Mouse (Mus musculus) right cerebral cortex, postnatal 36 days (tissue): Measurements from ENCODE around the gene Cmc1.
A peak's percentile ranks its signal among the peaks of the same experiment; 100 is the strongest.

Source experiments
- DNase-seq, 2 experiments: peaks; one replicate each; pipeline ENCODE4 v3.0.0; 2022; ENCODE audit warnings: low spot score in 2 of 2, mixed read lengths in 1 of 2

Gene Cmc1

DNA sequence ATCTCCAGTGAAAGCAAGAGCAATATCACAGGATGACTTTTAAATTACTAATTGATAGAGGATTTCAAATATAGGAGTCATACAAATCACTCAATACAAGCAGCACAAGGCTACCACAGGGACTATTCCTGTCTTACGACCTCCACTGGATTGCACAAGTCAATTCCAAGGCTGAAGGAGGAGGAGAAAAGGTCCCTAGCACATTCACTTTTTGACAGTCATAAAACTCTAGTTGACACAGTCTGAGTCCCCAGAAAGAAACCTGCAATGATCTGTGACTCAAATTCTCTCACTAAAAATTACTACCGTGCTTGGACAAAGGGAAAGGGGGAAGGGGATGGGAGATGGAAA is 39.6 kb downstream of the Cmc1 start:
- DNase-seq, result no peak

DNA sequence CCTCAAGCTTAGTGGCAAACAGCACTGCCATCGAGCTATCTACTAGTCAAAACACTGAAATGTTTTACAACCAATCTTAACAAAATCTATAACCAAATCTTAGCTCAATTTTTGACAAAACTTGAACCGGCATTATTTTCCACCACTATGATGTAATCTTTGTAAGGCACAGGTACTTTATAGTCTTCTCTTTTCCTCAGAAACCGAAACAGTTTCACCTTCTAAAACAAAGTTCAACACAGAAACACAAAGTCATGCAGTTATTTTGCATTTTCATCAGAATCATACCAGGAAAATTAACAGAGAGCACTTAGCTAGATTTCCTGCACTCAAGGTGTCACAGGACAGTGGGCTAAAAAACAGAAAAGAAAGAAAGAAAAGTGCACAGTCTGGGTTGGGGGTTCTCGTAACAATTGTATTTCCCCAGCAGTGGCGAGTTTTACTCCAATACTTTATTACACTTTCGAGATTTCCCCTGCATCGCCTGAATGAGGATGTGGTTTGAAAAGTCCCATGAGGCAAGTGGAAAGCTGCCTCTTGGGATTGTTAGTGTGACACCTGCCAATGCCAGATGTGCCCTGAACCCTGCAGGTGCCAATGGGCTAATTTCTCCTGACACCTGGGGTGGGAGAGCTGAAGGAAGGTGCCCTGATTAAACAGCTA is 40.1 kb downstream of the Cmc1 start:
- no peak for DNase-seq

DNA sequence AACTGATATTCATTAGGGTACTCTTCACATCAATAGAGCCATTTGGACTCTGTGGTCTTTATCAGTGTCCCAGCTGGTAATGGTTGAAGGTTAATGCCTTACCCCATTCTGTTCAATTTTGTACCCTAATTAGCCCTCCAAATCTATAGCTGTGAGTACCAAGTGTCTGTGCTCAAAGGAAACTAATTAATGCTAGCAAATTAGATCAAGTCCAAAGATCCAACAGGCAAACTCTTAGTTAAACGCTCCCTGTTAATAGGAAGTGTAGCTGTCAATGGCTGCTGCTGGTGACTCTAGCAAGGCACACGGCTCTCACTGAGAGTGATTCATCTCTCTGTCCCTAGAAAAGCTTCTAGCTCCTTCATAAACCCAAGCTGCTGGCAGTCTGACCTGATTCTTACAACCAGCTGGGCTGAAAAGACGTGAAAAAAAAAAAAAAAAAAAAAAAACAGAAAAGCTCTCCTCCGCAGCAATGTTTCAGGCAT is 41.4 kb downstream of the Cmc1 start:
- DNase-seq, result peak in 1 of 2 experiments; percentile 20

DNA sequence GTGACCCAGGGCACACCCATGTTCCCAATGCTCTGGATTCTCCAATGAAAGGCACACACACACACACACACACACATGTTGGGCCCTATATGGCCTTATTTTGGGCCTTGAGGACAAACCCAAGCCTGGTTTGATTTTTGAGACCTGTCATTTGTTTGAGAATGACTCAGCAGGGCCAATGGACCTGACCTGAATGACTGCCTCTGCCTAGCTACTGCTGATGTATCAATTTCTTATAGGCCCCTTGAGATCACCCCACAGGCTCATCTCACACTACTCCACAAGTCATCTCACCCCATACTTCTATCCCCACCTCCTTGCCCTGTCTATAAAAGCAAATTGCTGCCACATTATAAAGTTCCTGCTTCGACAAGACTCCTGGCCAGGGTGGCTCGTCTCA is 48.2 kb downstream of the Cmc1 start:
- no peak for DNase-seq

DNA sequence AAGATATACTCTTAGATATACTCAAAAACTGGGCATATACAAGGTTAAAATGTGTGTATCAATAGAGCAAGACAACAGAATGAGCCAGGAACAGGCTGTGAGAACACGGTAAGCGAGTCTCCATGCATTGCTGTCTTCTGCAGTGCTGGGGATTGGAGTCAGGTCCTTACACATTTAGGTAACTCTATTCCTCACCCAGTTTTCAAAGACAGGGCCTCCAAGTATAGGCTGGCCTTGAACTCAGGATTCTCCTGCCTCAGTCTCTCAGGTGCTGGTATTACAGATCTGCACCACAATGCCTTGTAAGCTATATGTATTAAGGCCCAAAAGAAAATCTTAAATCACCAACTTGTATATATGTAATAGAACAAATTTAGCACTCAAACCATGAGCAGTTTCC is 49.5 kb downstream of the Cmc1 start:
- DNase-seq, result no peak

DNA sequence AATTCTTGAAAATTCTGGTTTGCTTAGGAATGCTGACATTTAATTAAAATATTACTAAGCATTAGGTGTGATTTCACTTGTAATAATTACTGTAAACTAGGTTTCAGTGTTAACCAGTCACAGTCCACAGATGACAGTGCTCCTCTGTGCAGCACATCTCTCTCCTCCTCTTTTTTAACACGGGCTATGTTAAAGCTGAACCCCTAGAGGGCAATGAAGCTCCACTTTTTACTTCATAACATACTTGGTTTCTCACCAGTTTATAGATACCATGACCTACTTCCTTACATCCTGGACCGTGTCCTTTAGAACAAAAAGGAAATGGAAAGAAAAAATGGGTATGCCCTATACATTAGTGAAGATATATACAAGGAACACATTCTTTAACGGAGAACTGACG is 50.6 kb downstream of the Cmc1 start:
- no peak for DNase-seq

DNA sequence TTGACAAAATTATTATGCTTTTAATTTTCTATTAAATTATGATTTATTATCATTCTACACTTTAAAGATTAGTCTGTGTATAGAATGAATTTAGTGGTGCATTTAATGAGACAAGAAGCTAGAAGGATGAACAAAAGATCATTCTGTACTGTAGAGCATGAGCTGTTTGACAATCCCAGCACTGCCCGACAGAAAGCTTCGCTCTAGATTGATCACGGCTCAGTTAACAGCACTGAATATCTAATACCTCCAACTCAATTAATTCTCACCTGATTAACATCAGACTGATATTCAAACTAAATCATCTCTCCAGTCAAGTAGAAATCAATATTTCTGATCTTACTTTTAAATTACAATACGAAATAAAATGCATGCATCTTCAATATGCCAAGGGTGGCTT is 66.1 kb downstream of the Cmc1 start:
- no peak for DNase-seq

DNA sequence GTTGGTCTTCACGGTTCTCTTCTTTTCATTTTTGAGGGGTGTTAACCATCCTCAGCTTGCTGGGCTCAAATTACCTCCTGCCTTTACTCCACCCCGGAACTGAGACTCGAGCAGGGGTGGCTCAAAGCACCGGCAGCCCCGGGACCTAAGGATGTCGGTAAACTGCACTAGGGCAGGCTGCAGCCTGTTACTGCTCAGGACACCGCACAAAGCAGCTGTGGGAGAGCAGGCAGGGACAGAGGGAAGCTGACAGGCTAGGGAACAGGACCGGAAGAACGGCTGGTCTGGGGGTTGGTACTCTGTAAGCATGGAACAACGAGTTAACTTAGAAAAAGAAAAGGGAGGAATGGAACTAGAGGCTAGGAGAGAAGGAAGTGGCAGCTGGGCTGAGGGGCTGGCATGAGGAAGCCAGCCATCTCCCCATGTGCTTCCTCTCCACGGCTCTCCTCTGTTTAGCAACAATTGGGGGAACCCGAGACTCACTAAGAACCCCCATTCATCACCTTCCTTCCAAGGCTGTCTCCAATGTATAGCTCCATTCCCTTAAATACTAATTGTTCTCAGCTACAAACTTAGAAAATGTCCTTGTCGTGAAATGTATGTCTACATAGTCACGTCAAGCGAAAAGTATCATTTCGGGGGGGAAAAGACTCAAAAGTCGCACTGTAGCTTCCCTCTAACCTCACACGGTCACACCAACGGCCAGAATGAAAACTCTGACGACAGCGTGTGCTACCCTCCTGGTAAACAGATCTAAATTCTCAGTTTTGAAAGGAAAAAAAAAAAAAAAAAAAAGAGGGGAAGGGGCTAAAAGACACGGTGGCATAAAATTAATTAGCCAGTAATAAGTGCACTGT is 67.2 kb downstream of the Cmc1 start:
- no peak for DNase-seq

DNA sequence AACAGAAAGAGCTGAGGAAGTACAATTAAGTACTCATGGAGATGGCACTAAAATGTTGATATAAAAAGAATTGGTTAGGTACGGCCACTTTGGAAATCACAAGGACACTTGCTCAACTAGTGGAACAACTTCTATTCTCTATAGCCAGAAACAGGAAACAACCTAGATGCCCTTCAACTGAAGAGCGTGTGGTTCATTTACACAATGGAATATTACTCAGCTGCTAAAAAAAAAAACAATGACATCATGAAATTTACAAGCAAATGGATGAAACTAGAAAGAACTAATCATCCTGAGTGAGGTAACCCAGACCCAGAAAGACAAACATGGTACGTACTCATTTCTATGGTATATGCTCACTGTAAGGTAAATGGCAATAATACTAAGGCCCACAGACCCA is 76.6 kb downstream of the Cmc1 start:
- DNase-seq, result no peak

DNA sequence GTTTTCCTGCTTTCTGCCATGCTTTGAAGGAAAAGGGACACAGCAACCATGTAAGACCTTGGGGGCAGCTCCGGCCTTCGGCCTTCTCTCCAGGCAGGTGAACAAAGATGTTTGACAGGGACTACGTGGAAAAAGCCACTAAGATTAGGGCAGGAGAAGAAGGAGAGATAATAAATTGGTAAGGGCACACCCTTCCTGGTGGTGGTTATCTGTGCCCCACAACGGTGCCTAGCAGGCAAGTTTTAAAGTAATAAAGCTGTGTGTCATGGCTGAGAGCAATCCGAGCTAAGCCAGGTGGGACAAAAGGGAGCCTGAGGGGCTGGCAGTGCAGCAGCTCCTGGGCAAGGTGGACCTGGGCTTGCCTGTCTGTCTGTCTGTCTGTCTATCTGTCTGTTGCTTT is 77.9 kb downstream of the Cmc1 start:
- no peak for DNase-seq

DNA sequence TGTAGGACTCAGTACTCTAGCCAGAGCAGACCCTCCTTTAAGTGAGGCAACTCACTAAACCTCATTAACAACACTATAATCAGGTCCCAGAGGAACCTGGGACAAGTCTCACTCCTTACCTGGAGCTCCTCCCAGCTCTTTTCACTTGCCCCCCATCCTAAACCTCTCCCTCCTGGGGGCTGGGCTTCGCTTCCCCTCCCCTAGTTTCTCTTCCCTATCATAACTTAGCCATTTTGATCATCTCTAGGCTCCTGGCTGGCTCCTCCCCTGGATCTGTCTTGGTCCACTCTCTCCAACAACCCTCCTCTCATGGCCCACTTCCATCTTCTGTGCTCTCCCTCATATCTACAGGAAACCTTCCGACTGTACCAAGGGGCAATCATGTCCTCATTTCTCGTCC is 78.6 kb downstream of the Cmc1 start:
- no peak for DNase-seq

DNA sequence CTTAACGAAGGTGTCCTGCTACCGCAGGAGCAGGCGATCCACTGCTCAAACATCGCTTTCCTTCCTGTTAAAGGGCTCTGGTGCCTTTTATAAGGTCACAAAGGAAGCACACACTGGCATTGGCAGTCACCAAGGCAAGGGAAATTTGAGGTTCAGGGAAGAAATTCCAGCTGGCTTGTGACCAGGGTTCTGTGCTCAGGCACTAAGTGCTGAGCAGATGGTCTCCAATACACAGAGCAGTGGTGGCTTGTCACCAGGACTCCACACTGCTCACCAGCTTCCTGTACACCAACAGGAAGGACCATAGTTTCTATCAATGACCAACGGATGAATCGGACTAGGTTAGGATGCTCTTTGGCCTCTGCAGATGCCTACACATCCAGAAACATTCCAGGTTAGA is 79.5 kb downstream of the Cmc1 start:
- DNase-seq, result no peak

DNA sequence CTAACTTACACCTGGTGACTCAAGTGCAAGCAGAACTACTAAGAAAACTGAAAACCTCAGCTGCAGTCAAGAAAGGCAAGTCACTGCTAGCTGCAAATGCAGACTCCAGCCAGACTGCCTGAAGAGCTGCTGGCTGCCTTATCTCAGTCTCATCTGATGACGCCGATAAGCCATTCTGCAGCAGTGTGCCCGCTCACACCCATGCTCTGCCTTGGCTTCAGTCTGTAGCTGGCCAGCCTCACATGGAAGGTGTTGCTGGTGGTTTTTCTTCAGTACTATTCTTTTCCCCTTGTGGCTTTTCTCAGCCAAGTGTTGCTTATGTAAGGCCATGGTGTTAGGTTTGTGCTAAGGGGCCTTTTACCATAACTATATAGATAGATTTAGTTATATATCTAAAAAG is 90.9 kb downstream of the Cmc1 start:
- DNase-seq, result no peak

DNA sequence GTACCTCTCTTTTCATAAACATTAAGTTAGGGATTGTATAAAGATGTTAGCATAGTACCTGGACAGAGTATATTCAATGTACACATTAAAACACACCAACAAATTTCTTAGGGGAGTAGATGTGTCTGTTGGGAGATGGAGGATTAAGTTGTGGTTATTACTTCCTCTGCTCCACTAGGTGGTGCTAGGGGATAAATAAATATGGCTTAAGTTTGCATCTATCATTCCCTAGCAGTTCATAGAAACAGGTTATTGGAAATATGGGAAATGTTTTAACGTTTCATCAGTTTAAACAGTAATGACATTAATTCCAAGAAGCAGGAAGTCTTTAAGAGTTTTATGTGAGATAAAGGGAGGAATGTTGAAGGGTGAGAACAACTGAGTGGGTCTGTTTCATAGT is 96.7 kb downstream of the Cmc1 start:
- no peak for DNase-seq

DNA sequence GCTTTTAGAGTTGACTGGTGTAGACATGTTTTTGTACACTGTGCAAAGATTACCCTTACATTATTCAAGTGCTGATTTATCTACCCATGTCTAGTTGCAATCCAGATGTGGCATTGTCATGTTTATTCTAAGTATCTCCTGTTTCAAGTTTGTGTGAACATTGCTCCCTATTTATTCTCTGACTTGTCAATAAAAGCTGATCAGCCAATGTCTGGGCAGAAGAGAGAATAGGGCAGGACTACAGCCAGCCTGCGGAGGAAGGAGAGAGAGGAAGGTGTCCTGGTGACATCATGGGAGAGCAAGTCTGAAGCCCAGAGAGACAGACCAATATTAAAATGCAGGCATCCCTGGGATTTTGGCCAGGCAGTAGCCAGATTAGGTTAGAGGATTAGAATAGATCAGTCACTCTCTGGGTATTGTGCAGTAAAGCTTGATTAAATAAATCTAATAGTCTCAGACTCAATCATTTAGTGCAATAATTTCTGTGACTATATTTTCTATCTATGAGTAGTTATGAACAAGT is 104.9 kb downstream of the Cmc1 start:
- DNase-seq, result no peak

DNA sequence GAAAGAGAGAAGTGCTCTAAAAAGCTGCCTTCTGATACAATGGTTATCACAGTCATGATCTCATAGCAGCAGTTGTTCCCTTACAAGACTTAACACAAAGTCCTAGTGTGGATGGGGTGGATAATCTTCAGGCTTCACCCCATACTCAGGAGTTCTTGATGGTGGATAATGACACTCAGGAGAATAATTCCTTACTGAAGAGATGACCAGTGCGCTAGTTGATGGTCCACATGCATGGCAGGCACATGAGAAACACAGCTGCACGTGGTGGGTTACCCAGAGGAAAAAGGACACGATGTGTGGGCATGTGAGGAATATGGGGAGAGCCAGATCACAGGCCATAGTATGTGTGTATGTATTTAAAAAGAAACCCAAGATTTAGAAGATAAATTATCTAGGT is 106.4 kb downstream of the Cmc1 start:
- DNase-seq, result no peak

DNA sequence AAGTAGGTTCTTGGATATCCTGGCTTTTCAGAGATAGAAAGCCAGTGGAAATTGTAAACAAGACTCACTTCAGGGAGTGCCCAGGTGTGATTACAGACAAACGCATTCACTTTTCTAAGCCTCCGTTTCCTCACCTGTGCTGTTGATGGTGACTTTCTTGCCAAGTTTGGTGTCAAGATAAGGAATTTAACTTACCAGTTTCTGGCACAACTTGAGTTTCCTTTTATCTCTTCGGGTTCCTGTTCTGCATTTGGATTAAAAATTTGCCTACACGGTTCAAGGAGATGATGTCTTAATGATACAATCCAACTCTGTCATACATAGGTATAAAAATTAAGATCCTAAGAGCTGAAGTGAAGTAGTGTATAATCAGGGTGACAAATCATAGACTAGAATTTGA is 107.2 kb downstream of the Cmc1 start:
- DNase-seq, result no peak

DNA sequence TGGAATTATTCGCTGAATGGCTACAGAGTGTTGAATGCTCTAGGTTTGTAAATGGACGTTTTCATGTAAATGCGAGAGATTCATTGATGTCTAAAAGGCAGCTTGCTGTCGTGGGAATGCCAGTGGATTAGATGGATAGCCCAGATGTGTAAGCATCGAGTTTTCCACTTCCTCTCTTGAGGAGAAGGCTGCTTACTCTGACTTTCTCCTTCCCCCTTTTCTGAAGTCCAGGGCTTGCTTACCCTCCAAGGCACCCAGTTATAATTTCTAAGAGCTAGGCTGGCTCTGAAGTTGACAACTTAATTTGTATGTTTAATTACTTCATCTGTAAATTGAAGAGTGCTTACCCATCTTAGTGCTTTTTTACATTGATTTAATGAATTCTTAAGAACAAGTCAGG is 108.3 kb downstream of the Cmc1 start:
- DNase-seq, result no peak

DNA sequence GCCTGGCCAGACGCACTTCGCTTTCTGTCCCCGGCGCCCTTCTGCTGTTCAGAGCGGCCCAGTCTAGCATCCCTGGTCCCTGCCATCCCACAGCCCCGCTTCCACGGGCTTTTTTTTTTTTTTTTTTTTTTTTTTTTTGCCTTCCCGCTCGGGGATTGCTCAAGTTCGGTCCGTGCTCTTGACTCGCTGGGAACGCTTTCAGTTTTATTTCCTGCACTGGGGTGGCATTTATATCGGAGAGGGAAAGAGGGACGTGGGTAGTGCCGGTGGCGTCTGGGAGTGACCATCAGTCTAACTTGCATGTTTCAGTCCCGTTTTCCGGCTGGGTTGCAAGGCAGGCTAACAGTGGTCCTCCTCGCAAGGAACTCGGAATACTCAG is 109.0 kb downstream of the Cmc1 start:
- no peak for DNase-seq

DNA sequence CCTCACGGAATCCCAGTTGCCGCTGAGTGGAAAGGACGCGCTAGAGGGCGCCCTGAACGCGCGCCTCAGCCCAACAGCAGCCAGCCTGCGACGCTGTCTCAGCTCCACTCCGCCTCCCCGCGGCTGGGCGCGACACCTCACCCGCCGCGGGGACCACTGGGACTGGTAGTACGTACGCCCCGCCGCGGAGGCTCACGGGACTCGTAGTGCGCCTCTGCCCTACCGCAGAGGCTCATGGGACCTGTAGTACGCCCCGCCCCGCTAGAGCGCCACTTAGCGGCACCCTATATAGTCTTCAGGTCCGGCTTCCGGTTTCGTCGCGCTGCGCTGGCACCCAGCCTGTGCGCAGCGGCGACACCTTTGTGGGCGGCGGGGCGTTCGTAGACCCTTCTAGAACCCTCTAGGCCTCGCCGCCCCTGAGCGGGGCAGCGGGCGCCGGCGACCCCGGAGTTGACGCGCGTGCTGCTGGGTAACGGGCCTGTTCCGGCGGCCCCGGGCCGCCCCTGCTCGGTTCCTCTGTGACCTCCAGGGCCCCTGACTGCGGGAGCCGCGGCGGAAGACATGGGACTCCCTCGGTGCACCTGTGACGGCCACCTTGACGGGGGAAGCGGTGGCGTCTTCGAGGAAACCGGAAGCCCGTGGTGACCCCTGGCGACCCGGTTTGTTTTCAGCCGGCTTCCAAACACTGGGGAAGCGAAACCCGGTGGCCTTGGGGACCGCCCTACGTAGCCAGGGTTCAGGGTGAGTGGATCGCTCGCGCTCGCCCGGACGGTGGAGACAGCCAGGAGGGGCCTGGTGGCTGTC is 109.6 kb downstream of the Cmc1 start, which contains the start of gene Azi2:
Gene Azi2, plus strand, starts transcription at position 282 of the 804 bp plus-strand sequence.
- peak; percentile 98 to 99 for DNase-seq

DNA sequence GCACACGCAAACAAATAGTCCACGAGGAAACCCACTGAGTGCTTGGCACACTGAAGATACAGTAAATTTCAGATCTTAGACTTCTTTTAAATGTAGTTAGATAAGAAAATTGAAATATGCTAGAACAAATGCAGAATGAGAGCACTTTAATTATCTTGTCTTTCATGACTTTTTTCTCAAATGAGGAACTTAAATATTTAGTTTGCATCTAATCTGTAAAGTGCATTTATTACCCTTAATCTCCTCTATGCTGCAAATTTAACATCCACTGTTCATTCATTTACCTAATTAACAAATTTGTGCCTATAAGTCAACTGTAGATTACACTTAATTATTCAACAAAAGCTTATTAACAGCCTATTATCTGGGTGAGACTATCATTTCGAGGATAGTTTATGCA is 115.0 kb downstream of the Cmc1 start:
- DNase-seq, result no peak

DNA sequence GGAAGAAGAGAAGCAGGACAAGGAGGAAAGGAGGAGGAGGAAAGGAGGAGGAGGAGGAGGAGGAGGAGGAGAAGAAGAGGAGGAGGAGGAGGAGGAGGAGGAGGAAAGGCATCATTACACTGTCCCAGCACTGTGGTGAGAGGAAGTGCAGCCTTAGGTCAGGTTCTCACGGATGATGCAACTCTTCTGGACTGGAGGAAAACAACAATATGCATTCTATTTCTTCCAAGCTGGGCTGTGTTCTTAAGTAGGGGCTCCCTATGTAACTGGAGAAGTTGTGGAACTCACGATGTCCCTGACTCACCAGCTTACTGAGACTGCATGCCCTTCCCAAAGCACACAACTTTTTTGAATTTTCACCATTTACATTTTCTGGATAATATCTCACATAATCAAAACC is 118.3 kb downstream of the Cmc1 start:
- no peak for DNase-seq
